Mouse (Mus musculus) thymus, adult 2 months (tissue): Measurements from ENCODE around the gene Srgap2. TPM values are rescaled to one million over a fixed set of nuclear protein-coding genes. Genes with fewer than 3 reads are reported as not detected.

Source experiments
- DNase-seq: peaks from one replicate; pipeline ENCODE4 v3.0.0; 2021
- H3K27ac ChIP-seq: fragments of 200-500 bp; 2 replicates; pipeline ENCODE4 v1.5.1; 2012; ENCODE audit warnings: low read length, control low read depth; ENCODE audit not compliant: control insufficient read depth, insufficient read depth
- H3K27me3 ChIP-seq: fragments of 200-500 bp; 2 replicates; pipeline ENCODE4 v1.6.1; 2012; ENCODE audit warnings: mild to moderate bottlenecking, low read length, moderate library complexity, mixed read lengths; ENCODE audit not compliant: control insufficient read depth, insufficient read depth
- H3K36me3 ChIP-seq: fragments of 200-500 bp; 2 replicates; pipeline ENCODE4 v1.6.1; 2012; ENCODE audit warnings: mild to moderate bottlenecking, low read length, moderate library complexity; ENCODE audit not compliant: control insufficient read depth, insufficient read depth
- H3K4me1 ChIP-seq: fragments of 200-500 bp; replicated peaks from 2 replicates; pipeline ENCODE4 v1.6.1; 2012; ENCODE audit warnings: low read length; ENCODE audit not compliant: control insufficient read depth, insufficient read depth
- H3K4me3 ChIP-seq: fragments of 200-500 bp; 2 replicates; pipeline ENCODE4 v1.5.1; 2012; ENCODE audit warnings: mild to moderate bottlenecking, low read length, control low read depth, moderate library complexity; ENCODE audit not compliant: control insufficient read depth, insufficient read depth
- CTCF ChIP-seq: fragments of 200-500 bp; IDR thresholded peaks from 2 replicates; pipeline ENCODE4 v1.5.1; 2012; ENCODE audit warnings: mild to moderate bottlenecking, control low read depth, low read length, moderate library complexity, borderline replicate concordance; ENCODE audit not compliant: control insufficient read depth, poor library complexity, insufficient read depth; ENCODE audit errors: extremely low read depth
- POLR2A ChIP-seq: fragments of 200-500 bp; IDR thresholded peaks from 2 replicates; pipeline ENCODE4 v1.6.1; 2012; ENCODE audit warnings: mild to moderate bottlenecking, low read length, control low read depth, moderate library complexity; ENCODE audit not compliant: control insufficient read depth, poor library complexity, insufficient read depth; ENCODE audit errors: extremely low read depth
- WGBS: fragments of 180-500 bp; shearing (Covaris S2); methylation state at CpG from one replicate; pipeline ENCODE4 v1.1.7; 2018; 5-methylcytosine and 5-hydroxymethylcytosine counted together
- polyA plus RNA-seq: library from polyadenylated mRNA; depleted of rRNA; stranded (reverse); fragments of >200 nt; gene quantifications from 2 replicates; pipeline ENCODE4 v1.2.3, GENCODE M21; 2012

Gene Srgap2
- polyA plus RNA-seq, 1 experiment, result 28.3 TPM

DNA sequence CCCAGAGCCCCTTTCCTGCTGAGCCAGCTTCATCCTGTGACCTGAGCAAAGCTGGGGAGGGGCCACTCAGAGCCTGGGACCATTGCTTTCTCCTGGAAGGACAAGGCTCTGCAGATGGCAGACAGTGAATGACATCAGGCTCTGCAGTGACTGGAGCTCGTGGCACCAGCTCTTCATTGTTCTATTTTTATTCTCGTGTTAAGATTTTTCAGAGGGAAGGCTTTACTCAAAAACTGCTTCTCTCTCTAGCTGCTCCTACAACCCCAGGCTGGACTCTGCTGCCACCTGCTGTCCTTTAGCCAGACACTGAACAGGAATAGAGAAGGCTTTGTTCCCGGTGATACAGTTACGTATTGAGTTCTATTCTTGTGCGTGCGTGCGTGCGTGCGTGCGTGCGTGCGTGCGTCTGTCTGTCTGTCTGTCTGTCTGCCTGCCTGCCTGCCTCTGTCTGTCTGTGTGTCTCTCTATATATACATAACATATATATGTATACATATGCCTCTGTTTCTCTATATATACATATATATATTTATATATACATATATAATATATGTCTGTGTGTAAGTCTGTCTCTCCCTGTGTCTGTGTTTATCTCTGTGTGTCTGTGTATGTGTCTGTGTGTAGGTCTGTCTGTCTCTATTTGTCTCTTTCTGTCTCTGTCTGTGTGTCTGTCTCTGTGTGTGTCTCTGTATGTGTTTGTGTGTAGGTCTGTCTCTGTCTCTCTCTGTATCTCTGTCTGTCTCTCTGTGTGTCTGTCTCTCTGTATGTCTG lies 28.1 kb upstream of the Srgap2 start:
- H3K36me3 ChIP-seq, result no peaks in the 10 kb centered on the region
- DNase-seq, result peak; percentile 79
- no peak overlapping the region for H3K4me3 ChIP-seq
- no peaks in the 10 kb centered on the region for H3K27me3 ChIP-seq
- no peak for TF ChIP-seq CTCF
- TF ChIP-seq POLR2A, result no peak
- H3K27ac ChIP-seq, result no peak overlapping the region
- H3K4me1 ChIP-seq, result no peaks in the 10 kb centered on the region; the same call in 1 of the 2 replicates
- 0% methylated on average over 13 of the region's 13 CpGs for WGBS

DNA sequence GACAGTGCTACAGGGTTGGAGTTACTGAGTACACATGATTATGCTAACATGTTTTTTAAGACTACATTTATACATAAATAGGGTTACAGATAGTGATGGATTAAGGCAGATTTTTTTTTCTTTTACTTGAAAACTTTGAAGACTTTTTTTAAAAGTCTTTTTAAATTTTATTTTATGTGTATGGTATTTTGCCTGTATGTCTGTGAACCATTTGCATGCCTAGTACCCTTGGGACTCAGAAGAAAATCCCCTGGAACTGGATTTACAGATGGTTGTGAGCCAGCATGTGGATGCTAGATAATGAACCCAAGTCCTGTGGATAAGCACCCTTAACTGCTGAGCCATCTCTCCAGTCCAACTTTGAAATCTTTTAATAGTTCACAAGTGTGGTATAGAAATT lies 26.3 kb upstream of the Srgap2 start:
- DNase-seq, result no peak
- no peak overlapping the region for H3K4me3 ChIP-seq
- TF ChIP-seq POLR2A (no peak), CTCF (no peak)
- no peaks in the 10 kb centered on the region for H3K27me3 ChIP-seq
- H3K27ac ChIP-seq, result no peak overlapping the region
- H3K4me1 ChIP-seq, result no peaks in the 10 kb centered on the region; the same call in 1 of the 2 replicates
- no peaks in the 10 kb centered on the region for H3K36me3 ChIP-seq

- Histone ChIP-seq H3K27me3 (no peaks in the 10 kb centered on the region), H3K27ac (no peak overlapping the region), H3K4me1 (no peaks in the 10 kb centered on the region; the same call in 1 of the 2 replicates), H3K4me3 (no peak overlapping the region), H3K36me3 (no peaks in the 10 kb centered on the region)
- 90% methylated on average over 2 of the region's 2 CpGs for WGBS
- DNase-seq, result no peak
- TF ChIP-seq CTCF, result no peak
- TF ChIP-seq POLR2A, result no peak
Observed at GRCm38 (mm10) chr1:131551956-131552355, 24.8 kb upstream of the Srgap2 start.

- WGBS, result 70% methylated on average over 8 of the region's 8 CpGs
- DNase-seq, result no peak
- Histone ChIP-seq H3K36me3 (no peaks in the 10 kb centered on the region), H3K4me1 (no peaks in the 10 kb centered on the region), H3K27ac (no peak overlapping the region), H3K27me3 (no peaks in the 10 kb centered on the region), H3K4me3 (no peak overlapping the region)
- no peak for TF ChIP-seq CTCF
- TF ChIP-seq POLR2A, result no peak
Observed at GRCm38 (mm10) chr1:131548494-131549365, 21.6 kb upstream of the Srgap2 start.

- 95% methylated on average over 13 of the region's 13 CpGs for WGBS
- no peak overlapping the region for H3K27ac ChIP-seq
- no peaks in the 10 kb centered on the region for H3K36me3 ChIP-seq
- no peak overlapping the region for H3K4me3 ChIP-seq
- DNase-seq, result no peak
- TF ChIP-seq CTCF (no peak), POLR2A (no peak)
- H3K27me3 ChIP-seq, result no peaks in the 10 kb centered on the region
- H3K4me1 ChIP-seq, result no peaks in the 10 kb centered on the region
Observed at GRCm38 (mm10) chr1:131546798-131547690, 19.9 kb upstream of the Srgap2 start.

GRCm38 (mm10) chr1:131543886-131544565 lies 16.9 kb upstream of the Srgap2 start:
- no peak overlapping the region for H3K4me3 ChIP-seq
- no peaks in the 10 kb centered on the region for H3K4me1 ChIP-seq
- no peaks in the 10 kb centered on the region for H3K27me3 ChIP-seq
- peaks cover 6% of the 10 kb centered on the region for H3K36me3 ChIP-seq
- H3K27ac ChIP-seq, result no peak overlapping the region
- no peak for DNase-seq
- WGBS, result 93% methylated on average over 7 of the region's 7 CpGs
- TF ChIP-seq POLR2A, result no peak
- no peak for TF ChIP-seq CTCF
